Mouse (Mus musculus): Measurements from ENCODE around the gene Cdh23. TPM values are rescaled to one million over a fixed set of nuclear protein-coding genes. Genes with fewer than 3 reads are reported as not detected.

Cdh23 gene
- total and polyA plus RNA-seq, 3 experiments: 4.7 to 7.7 (median 7.0) TPM

- TF ChIP-seq EP300 (IDR thresholded peaks at IDR 0.05; ENCODE audit: insufficient read depth, low read depth, low read length) (no peak), CTCF (IDR thresholded peaks at IDR 0.05) (no peak), POLR2A (IDR thresholded peaks at IDR 0.05; ENCODE audit: insufficient read depth, low read depth, low read length) (no peak)
- H3K27me3 ChIP-seq (ENCODE audit: control insufficient read depth, insufficient read depth, low read length): no peaks in the 10 kb centered on the region
- no peak overlapping the region for H3K27ac ChIP-seq
- no peaks in the 10 kb centered on the region; the same call in 1 of the 2 replicates for H3K4me1 ChIP-seq (ENCODE audit: control insufficient read depth, insufficient read depth, low read length)
- no peaks in the 10 kb centered on the region for H3K36me3 ChIP-seq (ENCODE audit: control insufficient read depth, insufficient read depth, low read length)
- no peak overlapping the region for H3K9ac ChIP-seq (ENCODE audit: low read depth, low read length)
- intact Hi-C loops (cut with DNase I): no loop called here
- no peaks in the 10 kb centered on the region for H3K79me2 ChIP-seq (replicated peaks; ENCODE audit: control insufficient read depth, insufficient read depth, low read length)
- H3K4me3 ChIP-seq: no peak overlapping the region
- no peak for DNase-seq
- 77% methylated on average over 4 of the region's 4 CpGs for WGBS
Observed at GRCm38 (mm10) chr10:60706268-60706667, 10.0 kb upstream of the Cdh23 start.

GRCm38 (mm10) chr10:60705134-60705533, 8.8 kb upstream of the Cdh23 start:
- DNase-seq: no peak
- Histone ChIP-seq H3K27me3 (ENCODE audit: control insufficient read depth, insufficient read depth, low read length) (no peaks in the 10 kb centered on the region), H3K9ac (ENCODE audit: low read depth, low read length) (no peak overlapping the region), H3K4me3 (no peak overlapping the region), H3K27ac (no peak overlapping the region), H3K4me1 (ENCODE audit: control insufficient read depth, insufficient read depth, low read length) (no peaks in the 10 kb centered on the region; the same call in 1 of the 2 replicates), H3K36me3 (ENCODE audit: control insufficient read depth, insufficient read depth, low read length) (no peaks in the 10 kb centered on the region), H3K79me2 (replicated peaks; ENCODE audit: control insufficient read depth, insufficient read depth, low read length) (no peaks in the 10 kb centered on the region)
- 50% methylated on average over 2 of the region's 2 CpGs for WGBS
- no peak for TF ChIP-seq EP300 (IDR thresholded peaks at IDR 0.05; ENCODE audit: insufficient read depth, low read depth, low read length)
- TF ChIP-seq POLR2A (IDR thresholded peaks at IDR 0.05; ENCODE audit: insufficient read depth, low read depth, low read length): no peak
- TF ChIP-seq CTCF (IDR thresholded peaks at IDR 0.05): no peak
- intact Hi-C loops (cut with DNase I): no loop called here

GRCm38 (mm10) chr10:60697775-60698174, 1.5 kb upstream of the Cdh23 start:
- intact Hi-C loops (cut with DNase I): loop anchor here (1.0 to 2.0 kb wide), 5 partner anchors 55 to 392 kb away; partner anchors contain the start of gene Slc29a3
- no peak overlapping the region for H3K9ac ChIP-seq (ENCODE audit: low read depth, low read length)
- H3K36me3 ChIP-seq (ENCODE audit: control insufficient read depth, insufficient read depth, low read length): no peaks in the 10 kb centered on the region
- H3K4me3 ChIP-seq: no peak overlapping the region
- peaks cover 1% of the 10 kb centered on the region for H3K27me3 ChIP-seq (ENCODE audit: control insufficient read depth, insufficient read depth, low read length)
- no peak overlapping the region for H3K27ac ChIP-seq
- no peaks in the 10 kb centered on the region for H3K79me2 ChIP-seq (replicated peaks; ENCODE audit: control insufficient read depth, insufficient read depth, low read length)
- WGBS: 73% methylated on average over 6 of the region's 6 CpGs
- H3K4me1 ChIP-seq (ENCODE audit: control insufficient read depth, insufficient read depth, low read length): no peaks in the 10 kb centered on the region
- DNase-seq: no peak
- TF ChIP-seq CTCF (IDR thresholded peaks at IDR 0.05) (no peak), POLR2A (IDR thresholded peaks at IDR 0.05; ENCODE audit: insufficient read depth, low read depth, low read length) (no peak), EP300 (IDR thresholded peaks at IDR 0.05; ENCODE audit: insufficient read depth, low read depth, low read length) (no peak)

GRCm38 (mm10) chr10:60696975-60697374, 685 bp upstream of the Cdh23 start:
- H3K27ac ChIP-seq: no peak overlapping the region
- no peak overlapping the region for H3K4me3 ChIP-seq
- no peaks in the 10 kb centered on the region for H3K36me3 ChIP-seq (ENCODE audit: control insufficient read depth, insufficient read depth, low read length)
- 0 out of 2 replicates have a peak, but pooled peaks have one; percentile 46 for TF ChIP-seq EP300 (IDR thresholded peaks at IDR 0.05; ENCODE audit: insufficient read depth, low read depth, low read length)
- peak; percentile 100 for TF ChIP-seq CTCF (IDR thresholded peaks at IDR 0.05)
- no peak for TF ChIP-seq POLR2A (IDR thresholded peaks at IDR 0.05; ENCODE audit: insufficient read depth, low read depth, low read length)
- H3K79me2 ChIP-seq (replicated peaks; ENCODE audit: control insufficient read depth, insufficient read depth, low read length): no peaks in the 10 kb centered on the region
- intact Hi-C loops (cut with DNase I): loop anchor here (1.0 to 2.0 kb wide), 5 partner anchors 56 to 392 kb away; partner anchors contain the start of gene Slc29a3
- no peak overlapping the region for H3K9ac ChIP-seq (ENCODE audit: low read depth, low read length)
- peak; percentile 59 to 81 for DNase-seq
- H3K4me1 ChIP-seq (ENCODE audit: control insufficient read depth, insufficient read depth, low read length): no peaks in the 10 kb centered on the region
- WGBS: 15% methylated on average over 5 of the region's 5 CpGs
- peaks cover 1% of the 10 kb centered on the region for H3K27me3 ChIP-seq (ENCODE audit: control insufficient read depth, insufficient read depth, low read length)

GRCm38 (mm10) chr10:60691671-60692390, 4.5 kb downstream of the Cdh23 start:
- intact Hi-C loops (cut with DNase I): no loop called here
- no peaks in the 10 kb centered on the region for H3K4me1 ChIP-seq (ENCODE audit: control insufficient read depth, insufficient read depth, low read length)
- WGBS: 77% methylated on average over 20 of the region's 20 CpGs
- H3K4me3 ChIP-seq: no peak overlapping the region
- TF ChIP-seq EP300 (IDR thresholded peaks at IDR 0.05; ENCODE audit: insufficient read depth, low read depth, low read length) (no peak), POLR2A (IDR thresholded peaks at IDR 0.05; ENCODE audit: insufficient read depth, low read depth, low read length) (no peak)
- H3K36me3 ChIP-seq (ENCODE audit: control insufficient read depth, insufficient read depth, low read length): no peaks in the 10 kb centered on the region
- DNase-seq: no peak
- no peaks in the 10 kb centered on the region for H3K79me2 ChIP-seq (replicated peaks; ENCODE audit: control insufficient read depth, insufficient read depth, low read length)
- H3K27me3 ChIP-seq (ENCODE audit: control insufficient read depth, insufficient read depth, low read length): peaks cover under 1% of the 10 kb centered on the region; the same call in 1 of the 2 replicates
- H3K9ac ChIP-seq (ENCODE audit: low read depth, low read length): no peak overlapping the region
- H3K27ac ChIP-seq: no peak overlapping the region

- Histone ChIP-seq H3K36me3 (ENCODE audit: control insufficient read depth, insufficient read depth, low read length) (no peaks in the 10 kb centered on the region), H3K27me3 (ENCODE audit: control insufficient read depth, insufficient read depth, low read length) (peaks cover 7% of the 10 kb centered on the region; the same call in 1 of the 2 replicates), H3K4me1 (ENCODE audit: control insufficient read depth, insufficient read depth, low read length) (no peaks in the 10 kb centered on the region), H3K9ac (ENCODE audit: low read depth, low read length) (no peak overlapping the region), H3K79me2 (replicated peaks; ENCODE audit: control insufficient read depth, insufficient read depth, low read length) (no peaks in the 10 kb centered on the region), H3K27ac (no peak overlapping the region), H3K4me3 (no peak overlapping the region)
- 23% methylated on average over 6 of the region's 6 CpGs for WGBS
- no peak for TF ChIP-seq POLR2A (IDR thresholded peaks at IDR 0.05; ENCODE audit: insufficient read depth, low read depth, low read length)
- peak; percentile 27 to 40 for DNase-seq
- intact Hi-C loops (cut with DNase I): no loop called here
Observed at GRCm38 (mm10) chr10:60690960-60691359, 5.3 kb downstream of the Cdh23 start.

Data from heart, adult 2 months (tissue).